Mouse (Mus musculus): ENCODE measurements around the gene Tcea3.

Gene Tcea3

GRCm38 (mm10) chr4:136320016-136320415 lies 72.5 kb downstream of the Tcea3 start:
- DNase-seq (ENCODE audit: low spot score in 2 of 2): no peak

GRCm38 (mm10) chr4:136324226-136324625 lies 76.7 kb downstream of the Tcea3 start:
- no peak for DNase-seq (ENCODE audit: low spot score in 2 of 2)
